Mouse (Mus musculus): ENCODE measurements around the gene Ptges2. TPM values are rescaled to one million over a fixed set of nuclear protein-coding genes. Genes with fewer than 3 reads are reported as not detected.
A peak's percentile ranks its signal among the peaks of the same experiment; 100 is the strongest.

Ptges2 gene
- polyA plus RNA-seq (2015; fragmentation: Nextera tagmentation; extraction: Ambion mirVana), result 21.8 and 22.9 TPM in 2 replicates

- H3K4me2 ChIP-seq (replicated peaks; ENCODE audit: low read depth, low read length), result peak within 1 kb of the TSS; percentile 89
- peak within 1 kb of the TSS; percentile 87 for H3K4me3 ChIP-seq (ENCODE audit: low read depth, low read length)
- TF ChIP-seq EP300 (IDR thresholded peaks at IDR 0.05), result no peak
- TF ChIP-seq CTCF (IDR thresholded peaks at IDR 0.05), result no peak
- H3K27ac ChIP-seq (ENCODE audit: low read length), result peak within 1 kb of the TSS; percentile 92
- H3K9ac ChIP-seq (replicated peaks; ENCODE audit: low read depth), result peak within 1 kb of the TSS; percentile 84
- H3K36me3 ChIP-seq (ENCODE audit: insufficient read depth, low read length), result no peaks in the 10 kb centered on the region
- H3K9me3 ChIP-seq (ENCODE audit: low read length), result no peaks in the 10 kb centered on the region
- peaks cover 10% of the 10 kb centered on the region; the same call in 1 of the 2 replicates for H3K4me1 ChIP-seq (ENCODE audit: insufficient read depth, low read depth, low read length)
- 0% methylated on average over 31 of the region's 31 CpGs for WGBS
- H3K27me3 ChIP-seq (replicated peaks; ENCODE audit: insufficient read depth, low read length), result no peaks in the 10 kb centered on the region
- ATAC-seq, result peak; percentile 86
- DNase-seq (ENCODE audit: low spot score), result peak; percentile 96
Measured at GRCm38 (mm10) chr2:32395484-32395945, at the start of gene Ptges2. Gene Ptges2 (plus strand): TSS chr2:32395896.

GRCm38 (mm10) chr2:32347019-32347418, 48.7 kb upstream of the Ptges2 start:
- WGBS, result 78% methylated on average over 6 of the region's 6 CpGs
- H3K9ac ChIP-seq (replicated peaks; ENCODE audit: low read depth), result no peak overlapping the region
- H3K27me3 ChIP-seq (replicated peaks; ENCODE audit: insufficient read depth, low read length), result 0 out of 2 replicates have a peak, but pooled peaks cover 2% of the 10 kb centered on the region
- H3K27ac ChIP-seq (ENCODE audit: low read length), result no peak overlapping the region
- no peak for ATAC-seq
- H3K36me3 ChIP-seq (ENCODE audit: insufficient read depth, low read length), result no peaks in the 10 kb centered on the region
- DNase-seq (ENCODE audit: low spot score), result no peak
- H3K4me2 ChIP-seq (replicated peaks; ENCODE audit: low read depth, low read length), result no peak overlapping the region
- H3K4me3 ChIP-seq (ENCODE audit: low read depth, low read length), result no peak overlapping the region
- TF ChIP-seq CTCF (IDR thresholded peaks at IDR 0.05) (no peak), EP300 (IDR thresholded peaks at IDR 0.05) (no peak)
- H3K9me3 ChIP-seq (ENCODE audit: low read length), result no peaks in the 10 kb centered on the region
- H3K4me1 ChIP-seq (ENCODE audit: insufficient read depth, low read depth, low read length), result no peaks in the 10 kb centered on the region

- no peaks in the 10 kb centered on the region for H3K9me3 ChIP-seq (ENCODE audit: low read length)
- no peak overlapping the region for H3K4me2 ChIP-seq (replicated peaks; ENCODE audit: low read depth, low read length)
- no peak overlapping the region for H3K4me3 ChIP-seq (ENCODE audit: low read depth, low read length)
- no peak overlapping the region for H3K9ac ChIP-seq (replicated peaks; ENCODE audit: low read depth)
- 0 out of 2 replicates have a peak, but pooled peaks cover 4% of the 10 kb centered on the region for H3K27me3 ChIP-seq (replicated peaks; ENCODE audit: insufficient read depth, low read length)
- H3K27ac ChIP-seq (ENCODE audit: low read length), result no peak overlapping the region
- WGBS, result 80% methylated on average over 11 of the region's 11 CpGs
- H3K4me1 ChIP-seq (ENCODE audit: insufficient read depth, low read depth, low read length), result no peaks in the 10 kb centered on the region
- TF ChIP-seq CTCF (IDR thresholded peaks at IDR 0.05), result no peak
- no peak for TF ChIP-seq EP300 (IDR thresholded peaks at IDR 0.05)
- no peak for ATAC-seq
- H3K36me3 ChIP-seq (ENCODE audit: insufficient read depth, low read length), result no peaks in the 10 kb centered on the region
- DNase-seq (ENCODE audit: low spot score), result no peak
Measured at GRCm38 (mm10) chr2:32348311-32348710, 47.4 kb upstream of the Ptges2 start.

GRCm38 (mm10) chr2:32349625-32350255, 46.0 kb upstream of the Ptges2 start:
- no peak for DNase-seq (ENCODE audit: low spot score)
- Histone ChIP-seq H3K36me3 (ENCODE audit: insufficient read depth, low read length) (no peaks in the 10 kb centered on the region), H3K27me3 (replicated peaks; ENCODE audit: insufficient read depth, low read length) (0 out of 2 replicates have a peak, but pooled peaks cover 4% of the 10 kb centered on the region), H3K4me3 (ENCODE audit: low read depth, low read length) (no peak overlapping the region), H3K27ac (ENCODE audit: low read length) (no peak overlapping the region), H3K9me3 (ENCODE audit: low read length) (no peaks in the 10 kb centered on the region), H3K4me2 (replicated peaks; ENCODE audit: low read depth, low read length) (no peak overlapping the region), H3K4me1 (ENCODE audit: insufficient read depth, low read depth, low read length) (no peaks in the 10 kb centered on the region), H3K9ac (replicated peaks; ENCODE audit: low read depth) (no peak overlapping the region)
- WGBS, result 49% methylated on average over 8 of the region's 8 CpGs
- TF ChIP-seq EP300 (IDR thresholded peaks at IDR 0.05) (no peak), CTCF (IDR thresholded peaks at IDR 0.05) (no peak)
- no peak for ATAC-seq

- H3K27ac ChIP-seq (ENCODE audit: low read length), result no peak overlapping the region
- DNase-seq (ENCODE audit: low spot score) (no peak), ATAC-seq (no peak)
- H3K4me3 ChIP-seq (ENCODE audit: low read depth, low read length), result no peak overlapping the region
- H3K9me3 ChIP-seq (ENCODE audit: low read length), result no peaks in the 10 kb centered on the region
- H3K4me2 ChIP-seq (replicated peaks; ENCODE audit: low read depth, low read length), result no peak overlapping the region
- 48% methylated on average over 13 of the region's 13 CpGs for WGBS
- TF ChIP-seq EP300 (IDR thresholded peaks at IDR 0.05) (no peak), CTCF (IDR thresholded peaks at IDR 0.05) (no peak)
- no peaks in the 10 kb centered on the region for H3K36me3 ChIP-seq (ENCODE audit: insufficient read depth, low read length)
- H3K9ac ChIP-seq (replicated peaks; ENCODE audit: low read depth), result no peak overlapping the region
- H3K4me1 ChIP-seq (ENCODE audit: insufficient read depth, low read depth, low read length), result no peaks in the 10 kb centered on the region
- H3K27me3 ChIP-seq (replicated peaks; ENCODE audit: insufficient read depth, low read length), result 0 out of 2 replicates have a peak, but pooled peaks cover 4% of the 10 kb centered on the region
Measured at GRCm38 (mm10) chr2:32350471-32351051, 45.1 kb upstream of the Ptges2 start.

GRCm38 (mm10) chr2:32351471-32351961, 44.2 kb upstream of the Ptges2 start:
- Histone ChIP-seq H3K27ac (ENCODE audit: low read length) (no peak overlapping the region), H3K9me3 (ENCODE audit: low read length) (no peaks in the 10 kb centered on the region), H3K36me3 (ENCODE audit: insufficient read depth, low read length) (no peaks in the 10 kb centered on the region), H3K27me3 (replicated peaks; ENCODE audit: insufficient read depth, low read length) (0 out of 2 replicates have a peak, but pooled peaks cover 4% of the 10 kb centered on the region), H3K9ac (replicated peaks; ENCODE audit: low read depth) (no peak overlapping the region), H3K4me1 (ENCODE audit: insufficient read depth, low read depth, low read length) (no peaks in the 10 kb centered on the region), H3K4me2 (replicated peaks; ENCODE audit: low read depth, low read length) (no peak overlapping the region; the same call in 1 of the 2 replicates), H3K4me3 (ENCODE audit: low read depth, low read length) (no peak overlapping the region)
- no peak for ATAC-seq
- DNase-seq (ENCODE audit: low spot score), result no peak
- no peak for TF ChIP-seq EP300 (IDR thresholded peaks at IDR 0.05)
- TF ChIP-seq CTCF (IDR thresholded peaks at IDR 0.05), result no peak
- whole genome bisulfite sequencing, result 51% methylated on average over 9 of the region's 9 CpGs

All from lung, postnatal 0 days (tissue).